13 mouse cellular contexts compared by ENCODE assay signal in the genomic region with DNA sequence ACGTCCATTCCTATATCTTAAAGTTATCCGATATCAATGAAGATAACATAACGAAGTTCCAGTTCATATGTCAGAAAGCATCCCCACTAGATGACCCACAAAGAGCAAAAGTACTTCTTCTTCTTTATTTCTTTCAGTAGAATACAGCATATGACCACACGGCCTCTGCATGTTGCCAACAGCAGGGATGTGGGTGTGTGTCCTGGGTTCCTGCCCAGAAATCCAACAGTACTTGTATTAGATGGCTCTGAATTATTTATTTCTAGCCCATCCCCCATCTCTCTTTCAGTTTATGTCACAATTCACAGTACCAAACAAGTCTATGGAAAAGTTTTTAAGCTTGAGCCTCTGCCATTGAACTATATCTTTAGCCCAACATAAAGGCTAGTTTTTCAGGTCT. TPM values are rescaled to one million over a fixed set of nuclear protein-coding genes. Genes with fewer than 3 reads are reported as not detected.
DNase-seq lines count a peak whose midpoint lies in the region; ATAC-seq lines count a peak whose summit lies in the region.
"Had no signal": no experiment of that assay in that cellular context is flagged by ENCODE, and none has a peak within 500 bp of the region (broad histone marks: within the 10 kb centered on the region; RNA-seq: fewer than 3 reads in every experiment).

No protein-coding gene starts in this region.

- ATAC-seq in megakaryocyte-erythroid progenitor cell, adult 5-6 weeks (replicated peaks; ENCODE audit: low FRiP score, low TSS enrichment, poor library complexity, severe bottlenecking), result no peak

- DNase-seq in frontal cortex, postnatal 36 days (ENCODE audit: low spot score in 2 of 2), result peak; percentile 20 to 45
- DNase-seq in frontal cortex, postnatal 10 days (ENCODE audit: low spot score in 2 of 2), result no peak
- DNase-seq in lung, postnatal 10 days, result peak; percentile 9
- DNase-seq in lung, postnatal 4 days, result no peak
- peak; percentile 56 for DNase-seq in adipocyte (ENCODE audit: low spot score)
- peak; percentile 76 for DNase-seq in layer of hippocampus, adult 9-11 months
- no peak for DNase-seq in cerebellum, adult 9-11 months
- DNase-seq: adrenal gland, adult 2 months; B cell, adult 2 months; gastrocnemius, postnatal 25 days; spleen, adult 18-20 months; thymus, postnatal 25 days had no signal

RNA-seq across cellular contexts. Expression of a gene that starts 43.1 kb away (rescaled TPM):
- 14.2 and 18.5 TPM in 2 replicates for total RNA-seq in megakaryocyte-erythroid progenitor cell, adult 5-6 weeks (2014; fragmentation: Nextera tagmentation)
- total RNA-seq in megakaryocyte-erythroid progenitor cell, adult 5-6 weeks (2017), result 16.9 and 17.0 TPM in 2 replicates

Comparison
In these comparisons a context has a peak if more than half of its experiments do, and no peak if none do; other contexts are left out.
1. DNase-seq: peak in frontal cortex, postnatal 36 days (2 of 2), lung, postnatal 10 days (single experiment), adipocyte (single experiment) and layer of hippocampus, adult 9-11 months (single experiment); none in frontal cortex, postnatal 10 days (0 of 2), lung, postnatal 4 days (0 of 2) and cerebellum, adult 9-11 months (single experiment).